Mouse (Mus musculus) gastrocnemius, adult 2 months (tissue): ENCODE results near the gene Kat2b. TPM values are rescaled to one million over a fixed set of nuclear protein-coding genes. Genes with fewer than 3 reads are reported as not detected.
"Not testable (repeated sequence)": the region's sequence is repeated elsewhere in the genome, so short reads cannot be mapped to it uniquely, and the experiment has no call there.

Experiments
- DNase-seq: peaks from one replicate; pipeline ENCODE4 v3.0.0; 2022
- H3K27ac ChIP-seq: fragments of 200-600 bp; 2 replicates; pipeline ENCODE4 v1.8.1; 2022; ENCODE audit warnings: mild to moderate bottlenecking
- H3K4me3 ChIP-seq: fragments of 200-600 bp; 2 replicates; pipeline ENCODE4 v1.8.1; 2022; ENCODE audit warnings: mild to moderate bottlenecking, moderate library complexity
- CTCF ChIP-seq: fragments of 200-600 bp; IDR thresholded peaks from 2 replicates; pipeline ENCODE4 v1.8.1; 2022; ENCODE audit warnings: antibody characterized with exemption, mild to moderate bottlenecking, moderate library complexity
- intact Hi-C: fragments of 180-260 bp; cut with DNase I; formaldehyde crosslinking; loops from one replicate; pipeline ENCODE4 v1.15.1; 2025
- total RNA-seq, 2 experiments: library from RNA; stranded (reverse); gene quantifications; 2 replicates each; pipeline ENCODE4 v1.2.3; 2021

The Kat2b gene
- total RNA-seq, 2 experiments from 2014 or later: 65.7 to 70.4 TPM

DNA sequence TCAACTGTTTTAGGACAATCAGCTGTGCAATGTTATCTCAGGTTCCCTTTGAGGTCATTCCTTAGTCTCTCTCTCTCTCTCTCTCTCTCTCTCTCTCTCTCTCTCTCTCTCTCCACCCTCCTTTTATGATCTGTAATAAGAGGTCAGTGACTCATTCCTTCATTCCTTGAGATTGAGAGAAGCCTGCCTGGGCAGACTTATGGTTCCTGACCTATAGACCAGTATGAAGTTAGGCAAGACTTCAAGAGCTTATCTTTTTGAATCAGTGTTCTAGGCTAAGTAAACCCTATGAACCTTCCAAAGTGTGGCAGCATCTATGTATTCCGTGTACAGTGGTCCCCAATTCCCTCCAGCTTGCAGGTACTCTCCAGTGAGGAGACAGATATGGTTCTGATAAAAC lies 147.8 kb downstream of the Kat2b start:
- intact Hi-C loops: no loop called here
- no peak for TF ChIP-seq CTCF
- DNase-seq: no peak
- H3K27ac ChIP-seq: no peak overlapping the region
- H3K4me3 ChIP-seq: no peak overlapping the region

DNA sequence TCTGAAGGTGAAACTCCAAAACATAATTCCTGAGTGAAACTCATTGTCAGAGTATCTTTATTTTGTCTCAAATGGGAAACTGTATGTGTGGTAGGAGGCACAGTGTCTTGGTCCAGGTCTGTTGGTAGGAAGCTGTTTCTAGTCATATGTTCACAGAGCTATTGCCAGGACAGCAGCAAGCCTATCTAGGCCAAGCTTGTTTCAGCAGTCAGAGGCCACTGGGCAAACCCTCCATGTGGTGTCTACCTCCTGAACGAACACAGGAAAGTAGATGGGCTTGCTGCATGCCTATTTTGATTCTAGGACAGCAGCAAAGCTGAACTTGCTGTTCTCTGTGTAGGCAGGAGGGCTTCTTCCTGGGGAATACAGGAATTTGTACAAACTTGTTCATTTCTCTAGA lies 148.5 kb downstream of the Kat2b start:
- intact Hi-C loops, DNase-seq, H3K4me3 ChIP-seq, H3K27ac ChIP-seq: not testable (repeated sequence)

DNA sequence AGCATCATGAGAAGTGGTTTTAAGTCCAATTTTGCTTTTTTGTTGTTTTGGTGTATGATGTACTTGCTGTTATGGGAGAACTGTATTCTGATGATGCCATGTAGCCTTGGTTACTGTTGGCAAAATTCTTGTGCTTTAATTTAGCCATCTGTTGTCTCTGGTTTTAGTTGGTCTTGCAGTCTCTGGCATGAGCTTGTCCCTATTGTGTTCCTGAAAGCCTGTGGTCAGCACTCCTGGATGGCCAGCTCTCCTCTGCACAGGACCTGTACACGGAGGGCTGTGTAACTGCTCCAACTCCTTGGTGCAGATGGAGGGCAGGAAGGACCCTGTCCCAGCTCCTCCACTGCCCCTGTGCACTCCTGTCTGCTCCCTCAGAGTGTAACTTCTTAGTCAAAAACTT lies 151.8 kb downstream of the Kat2b start:
- intact Hi-C loops: no loop called here
- DNase-seq: no peak

DNA sequence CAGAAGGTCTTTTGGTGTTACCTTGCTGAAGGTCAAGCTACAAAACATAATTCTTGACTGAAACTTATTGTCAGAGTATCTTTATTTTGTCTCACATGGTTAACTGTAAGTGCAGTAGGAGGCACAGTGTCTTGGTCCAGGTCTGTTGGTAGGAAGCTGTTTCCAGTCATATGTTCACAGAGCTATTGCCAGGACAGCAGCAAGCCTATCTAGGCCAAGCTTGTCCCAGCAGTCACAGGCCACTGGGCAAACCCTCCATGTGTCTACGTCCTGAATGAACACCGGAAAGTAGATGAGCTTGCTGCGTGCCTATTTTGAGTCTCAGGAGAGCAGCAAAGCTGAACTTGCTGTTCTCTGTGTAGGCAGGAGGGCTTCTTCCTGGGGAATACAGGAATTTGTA lies 152.3 kb downstream of the Kat2b start:
- DNase-seq, H3K27ac ChIP-seq, H3K4me3 ChIP-seq, intact Hi-C loops: not testable (repeated sequence)

More for the DNA sequence above, 151.8 kb downstream of the Kat2b start:
- no peak overlapping the region for H3K4me3 ChIP-seq
- no peak overlapping the region for H3K27ac ChIP-seq
- no peak for TF ChIP-seq CTCF

Other genes with a start within 250 kb of the Kat2b start
- under 1 TPM; 0.06 to 0.10 TPM for gene Efhb, start 103.5 kb upstream of the Kat2b start, total RNA-seq
- gene Rab5a, start 87.6 kb upstream of the Kat2b start, total RNA-seq: 10 to 100 TPM; 48.0 to 52.0 TPM
- not detected for gene Pp2d1, start 27.4 kb upstream of the Kat2b start, total RNA-seq
- not detected for gene Sgo1, start 122.5 kb downstream of the Kat2b start, total RNA-seq